Mouse (Mus musculus) brain, embryonic 14.5 days (tissue): Measurements from ENCODE around the gene Lrig2.

Experiments
- CTCF ChIP-seq: fragments of 200-500 bp; IDR thresholded peaks from 2 replicates; pipeline ENCODE4 v1.5.1; 2012; ENCODE audit warnings: inconsistent platforms, mild to moderate bottlenecking, moderate library complexity, borderline replicate concordance; ENCODE audit not compliant: insufficient read depth, insufficient read length; ENCODE audit errors: extremely low read depth
- POLR2A ChIP-seq: fragments of 200-500 bp; IDR thresholded peaks from 2 replicates; pipeline ENCODE4 v1.6.1; 2012; ENCODE audit warnings: mild to moderate bottlenecking, inconsistent platforms, borderline replicate concordance; ENCODE audit not compliant: poor library complexity, insufficient read depth, insufficient read length, severe bottlenecking; ENCODE audit errors: extremely low read depth

DNA sequence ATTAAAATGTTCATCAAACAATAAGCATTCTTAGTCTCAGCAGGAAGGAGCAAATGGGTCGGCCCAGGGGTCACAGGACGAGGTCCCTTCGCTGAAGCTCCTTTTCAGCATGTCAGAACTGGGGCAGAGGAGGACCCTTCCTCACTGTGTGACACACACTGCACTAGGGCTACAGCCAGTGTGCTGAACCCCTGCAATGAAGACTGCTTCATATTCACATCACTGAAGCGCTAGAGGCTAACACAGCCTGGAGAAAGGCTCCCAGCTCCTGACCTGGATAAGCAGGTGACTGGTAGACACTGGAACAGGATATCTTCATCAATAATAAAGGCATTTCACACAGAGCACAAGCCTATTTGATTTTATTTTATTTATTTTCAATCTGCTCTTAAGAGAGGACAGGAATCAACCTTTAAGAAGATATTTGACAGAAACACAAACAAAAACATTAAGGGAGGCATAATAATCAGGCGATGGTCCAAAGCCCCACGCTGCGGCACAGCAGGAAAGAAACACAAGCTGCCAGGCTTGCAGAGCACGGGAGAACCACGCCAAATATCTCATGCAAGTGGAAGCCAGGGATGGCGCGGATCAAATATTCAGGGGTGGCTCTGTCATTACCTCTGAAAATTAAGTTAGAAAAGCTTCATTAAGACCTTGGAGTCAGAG, 115.5 kb downstream of the Lrig2 start:
- TF ChIP-seq POLR2A (no peak), CTCF (no peak)
